Mouse (Mus musculus) thymus, adult 2 months (tissue): ENCODE data around the gene Pcbd1. TPM values are rescaled to one million over a fixed set of nuclear protein-coding genes. Genes with fewer than 3 reads are reported as not detected.
A peak's percentile ranks its signal among the peaks of the same experiment; 100 is the strongest.

Experiments used
- DNase-seq: peaks from one replicate; pipeline ENCODE4 v3.0.0; 2021
- H3K27ac ChIP-seq: fragments of 200-500 bp; 2 replicates; pipeline ENCODE4 v1.5.1; 2012; ENCODE audit warnings: low read length, control low read depth; ENCODE audit not compliant: control insufficient read depth, insufficient read depth
- H3K27me3 ChIP-seq: fragments of 200-500 bp; 2 replicates; pipeline ENCODE4 v1.6.1; 2012; ENCODE audit warnings: mild to moderate bottlenecking, low read length, moderate library complexity, mixed read lengths; ENCODE audit not compliant: control insufficient read depth, insufficient read depth
- H3K36me3 ChIP-seq: fragments of 200-500 bp; 2 replicates; pipeline ENCODE4 v1.6.1; 2012; ENCODE audit warnings: mild to moderate bottlenecking, low read length, moderate library complexity; ENCODE audit not compliant: control insufficient read depth, insufficient read depth
- H3K4me1 ChIP-seq: fragments of 200-500 bp; replicated peaks from 2 replicates; pipeline ENCODE4 v1.6.1; 2012; ENCODE audit warnings: low read length; ENCODE audit not compliant: control insufficient read depth, insufficient read depth
- H3K4me3 ChIP-seq: fragments of 200-500 bp; 2 replicates; pipeline ENCODE4 v1.5.1; 2012; ENCODE audit warnings: mild to moderate bottlenecking, low read length, control low read depth, moderate library complexity; ENCODE audit not compliant: control insufficient read depth, insufficient read depth
- CTCF ChIP-seq: fragments of 200-500 bp; IDR thresholded peaks from 2 replicates; pipeline ENCODE4 v1.5.1; 2012; ENCODE audit warnings: mild to moderate bottlenecking, control low read depth, low read length, moderate library complexity, borderline replicate concordance; ENCODE audit not compliant: control insufficient read depth, poor library complexity, insufficient read depth; ENCODE audit errors: extremely low read depth
- POLR2A ChIP-seq: fragments of 200-500 bp; IDR thresholded peaks from 2 replicates; pipeline ENCODE4 v1.6.1; 2012; ENCODE audit warnings: mild to moderate bottlenecking, low read length, control low read depth, moderate library complexity; ENCODE audit not compliant: control insufficient read depth, poor library complexity, insufficient read depth; ENCODE audit errors: extremely low read depth
- WGBS: fragments of 180-500 bp; shearing (Covaris S2); methylation state at CpG from one replicate; pipeline ENCODE4 v1.1.7; 2018; 5-methylcytosine and 5-hydroxymethylcytosine counted together
- polyA plus RNA-seq: library from polyadenylated mRNA; depleted of rRNA; stranded (reverse); fragments of >200 nt; gene quantifications from 2 replicates; pipeline ENCODE4 v1.2.3, GENCODE M21; 2012

Gene Pcbd1
- polyA plus RNA-seq, 1 experiment = 1.1 TPM

- peak; percentile 65 for DNase-seq
- 17% methylated on average over 16 of the region's 16 CpGs for WGBS
- Histone ChIP-seq H3K36me3 (no peaks in the 10 kb centered on the region), H3K27ac (no peak overlapping the region), H3K27me3 (no peaks in the 10 kb centered on the region), H3K4me1 (no peaks in the 10 kb centered on the region), H3K4me3 (no peak overlapping the region)
- TF ChIP-seq CTCF (peak; percentile 94), POLR2A (no peak)
These were observed 16.8 kb upstream of the Pcbd1 start for GRCm38 (mm10) chr10:61072324-61072723.

- DNase-seq = no peak
- no peak overlapping the region for H3K27ac ChIP-seq
- H3K4me1 ChIP-seq = no peaks in the 10 kb centered on the region
- H3K4me3 ChIP-seq = no peak overlapping the region
- TF ChIP-seq POLR2A = no peak
- no peak for TF ChIP-seq CTCF
- H3K27me3 ChIP-seq = no peaks in the 10 kb centered on the region
- H3K36me3 ChIP-seq = no peaks in the 10 kb centered on the region
- WGBS = 27% methylated on average over 1 of the region's 1 CpGs
These were observed 14.5 kb upstream of the Pcbd1 start for GRCm38 (mm10) chr10:61074643-61075042.

GRCm38 (mm10) chr10:61075607-61076006 is 13.5 kb upstream of the Pcbd1 start:
- 97% methylated on average over 3 of the region's 3 CpGs for WGBS
- Histone ChIP-seq H3K36me3 (no peaks in the 10 kb centered on the region), H3K27ac (no peak overlapping the region), H3K4me1 (no peaks in the 10 kb centered on the region), H3K4me3 (no peak overlapping the region), H3K27me3 (no peaks in the 10 kb centered on the region)
- TF ChIP-seq CTCF = no peak
- no peak for TF ChIP-seq POLR2A
- DNase-seq = no peak

- no peak for TF ChIP-seq POLR2A
- no peak for TF ChIP-seq CTCF
- Histone ChIP-seq H3K27ac (no peak overlapping the region), H3K4me3 (no peak overlapping the region), H3K27me3 (no peaks in the 10 kb centered on the region), H3K4me1 (no peaks in the 10 kb centered on the region), H3K36me3 (no peaks in the 10 kb centered on the region)
- WGBS = 52% methylated on average over 14 of the region's 14 CpGs
- DNase-seq = peak; percentile 51
These were observed 8.8 kb upstream of the Pcbd1 start for GRCm38 (mm10) chr10:61080227-61080930.

GRCm38 (mm10) chr10:61080931-61081255 is 8.2 kb upstream of the Pcbd1 start:
- Histone ChIP-seq H3K36me3 (no peaks in the 10 kb centered on the region), H3K27me3 (no peaks in the 10 kb centered on the region), H3K4me1 (no peaks in the 10 kb centered on the region), H3K4me3 (no peak overlapping the region), H3K27ac (no peak overlapping the region)
- TF ChIP-seq POLR2A (no peak), CTCF (no peak)
- DNase-seq = no peak
- 93% methylated on average over 11 of the region's 11 CpGs for WGBS

- Histone ChIP-seq H3K27me3 (no peaks in the 10 kb centered on the region), H3K36me3 (no peaks in the 10 kb centered on the region), H3K4me1 (no peaks in the 10 kb centered on the region), H3K4me3 (no peak overlapping the region), H3K27ac (no peak overlapping the region)
- no peak for DNase-seq
- TF ChIP-seq CTCF = no peak
- TF ChIP-seq POLR2A = no peak
- 93% methylated on average over 2 of the region's 2 CpGs for WGBS
These were observed 3.8 kb upstream of the Pcbd1 start for GRCm38 (mm10) chr10:61085364-61085763.

- no peaks in the 10 kb centered on the region for H3K27me3 ChIP-seq
- no peaks in the 10 kb centered on the region for H3K36me3 ChIP-seq
- 80% methylated on average over 3 of the region's 3 CpGs for WGBS
- no peak overlapping the region for H3K4me3 ChIP-seq
- no peak overlapping the region for H3K27ac ChIP-seq
- DNase-seq = no peak
- no peaks in the 10 kb centered on the region for H3K4me1 ChIP-seq
- no peak for TF ChIP-seq POLR2A
- no peak for TF ChIP-seq CTCF
These were observed 2.6 kb upstream of the Pcbd1 start for GRCm38 (mm10) chr10:61086502-61086901.
